Mouse (Mus musculus) MEL (cell line): Measurements from ENCODE around the gene Gm9833. TPM values are rescaled to one million over a fixed set of nuclear protein-coding genes. Genes with fewer than 3 reads are reported as not detected.

Source experiments
- DNase-seq: peaks from one replicate; pipeline ENCODE4 v3.0.0; 2011; ENCODE audit warnings: low read depth, low spot score
- H3K27ac ChIP-seq: 2 replicates; pipeline ENCODE4 v1.5.1; 2012; ENCODE audit warnings: low read depth, mild to moderate bottlenecking, control low read depth, low read length, moderate library complexity; ENCODE audit not compliant: control insufficient read depth
- H3K27me3 ChIP-seq, 2 experiments: fragments of 150-350 bp in 1 of 2; sonication (generic) in 1 of 2; 2 replicates each; pipeline ENCODE4 v1.6.1; 2012; ENCODE audit warnings: low read length in 2 of 2, mild to moderate bottlenecking in 2 of 2, improper control_type of control experiment in 1 of 2, moderate library complexity in 1 of 2; ENCODE audit not compliant: insufficient read depth in 2 of 2, control insufficient read depth in 1 of 2
- H3K36me3 ChIP-seq, 2 experiments: 2 replicates each; pipeline ENCODE4 v1.6.1; 2012 to 2014; ENCODE audit warnings: low read length in 2 of 2, improper control_type of control experiment in 1 of 2, inconsistent platforms in 1 of 2, mild to moderate bottlenecking in 1 of 2; ENCODE audit not compliant: insufficient read depth in 2 of 2, control insufficient read depth in 1 of 2
- H3K4me1 ChIP-seq, 2 experiments: fragments of 150-350 bp in 1 of 2; sonication (generic) in 1 of 2; 2 replicates each; pipeline ENCODE4 v1.6.1; 2012; ENCODE audit warnings: low read length in 2 of 2, improper control_type of control experiment in 1 of 2, mild to moderate bottlenecking in 1 of 2; ENCODE audit not compliant: insufficient read depth in 2 of 2, control insufficient read depth in 1 of 2
- H3K4me3 ChIP-seq, 2 experiments: fragments of 150-350 bp in 1 of 2; sonication (generic) in 1 of 2; 2 replicates each; pipeline ENCODE4 v1.5.1; 2012; ENCODE audit warnings: low read depth in 2 of 2, low read length in 2 of 2, mild to moderate bottlenecking in 2 of 2, moderate library complexity in 2 of 2, control low read depth in 1 of 2, improper control_type of control experiment in 1 of 2; ENCODE audit not compliant: control insufficient read depth in 1 of 2, insufficient read depth in 1 of 2
- H3K79me2 ChIP-seq: 2 replicates; pipeline ENCODE4 v1.6.1; 2012; ENCODE audit warnings: mild to moderate bottlenecking, low read length, moderate library complexity; ENCODE audit not compliant: control insufficient read depth, poor library complexity, insufficient read depth
- H3K9ac ChIP-seq: 2 replicates; pipeline ENCODE4 v1.6.1; 2012; ENCODE audit warnings: low read depth, mild to moderate bottlenecking, control low read depth, low read length, moderate library complexity; ENCODE audit not compliant: control insufficient read depth, poor library complexity, severe bottlenecking
- H3K9me3 ChIP-seq: fragments of 150-350 bp; sonication (generic); replicated peaks from 2 replicates; pipeline ENCODE4 v1.6.1; 2012; ENCODE audit warnings: mild to moderate bottlenecking, low read length, improper control_type of control experiment, moderate library complexity; ENCODE audit not compliant: insufficient read depth
- CHD2 ChIP-seq: IDR thresholded peaks from 2 replicates; pipeline ENCODE4 v1.6.1; 2011; ENCODE audit warnings: low read length, improper control_type of control experiment
- ELF1 ChIP-seq: IDR thresholded peaks from 2 replicates; pipeline ENCODE4 v1.6.1; 2014; ENCODE audit warnings: low read depth, mild to moderate bottlenecking, inconsistent platforms, low read length, improper control_type of control experiment, moderate library complexity
- EP300 ChIP-seq, 2 experiments: IDR thresholded peaks; 2 replicates each; pipeline ENCODE4 v1.6.1; 2011; ENCODE audit warnings: improper control_type of control experiment in 2 of 2, low read length in 2 of 2, low read depth in 1 of 2, mild to moderate bottlenecking in 1 of 2
- ETS1 ChIP-seq: IDR thresholded peaks from 2 replicates; pipeline ENCODE4 v1.6.1; 2012; ENCODE audit warnings: low read depth, mild to moderate bottlenecking, inconsistent platforms, low read length, improper control_type of control experiment, moderate library complexity
- GABPA ChIP-seq: IDR thresholded peaks from 2 replicates; pipeline ENCODE4 v1.6.1; 2012; ENCODE audit warnings: low read depth, mild to moderate bottlenecking, inconsistent platforms, low read length, improper control_type of control experiment, moderate library complexity
- HCFC1 ChIP-seq: IDR thresholded peaks from 2 replicates; pipeline ENCODE4 v1.6.1; 2012; ENCODE audit warnings: low read depth, mild to moderate bottlenecking, inconsistent platforms, low read length, improper control_type of control experiment, moderate library complexity
- JUND ChIP-seq: IDR thresholded peaks from 2 replicates; pipeline ENCODE4 v1.6.1; 2011; ENCODE audit warnings: low read depth, mild to moderate bottlenecking, improper control_type of control experiment, low read length
- KAT2A ChIP-seq: conservative IDR thresholded peaks from 2 replicates; pipeline ENCODE4 v1.6.1; 2012; ENCODE audit warnings: low read depth, low read length, improper control_type of control experiment, inconsistent platforms
- MAFK ChIP-seq: IDR thresholded peaks from 2 replicates; pipeline ENCODE4 v1.6.1; 2011; ENCODE audit warnings: low read depth, mild to moderate bottlenecking, low read length, improper control_type of control experiment, borderline replicate concordance
- MAX ChIP-seq: IDR thresholded peaks from 2 replicates; pipeline ENCODE4 v1.6.1; 2011; ENCODE audit warnings: low read length, improper control_type of control experiment
- MAZ ChIP-seq: IDR thresholded peaks from 2 replicates; pipeline ENCODE4 v1.6.1; 2012; ENCODE audit warnings: low read depth, mild to moderate bottlenecking, inconsistent platforms, low read length, improper control_type of control experiment
- MEF2A ChIP-seq: IDR thresholded peaks from 2 replicates; pipeline ENCODE4 v1.6.1; 2014; ENCODE audit warnings: low read depth, mild to moderate bottlenecking, inconsistent platforms, low read length, improper control_type of control experiment; ENCODE audit not compliant: poor library complexity, insufficient replicate concordance, severe bottlenecking; ENCODE audit errors: extremely low read depth
- MXI1 ChIP-seq: IDR thresholded peaks from 2 replicates; pipeline ENCODE4 v1.6.1; 2011; ENCODE audit warnings: mild to moderate bottlenecking, low read depth, low read length, improper control_type of control experiment
- MYB ChIP-seq: IDR thresholded peaks from 2 replicates; pipeline ENCODE4 v1.6.1; 2011; ENCODE audit warnings: mild to moderate bottlenecking, low read depth, low read length, improper control_type of control experiment
- MYC ChIP-seq: IDR thresholded peaks from 2 replicates; pipeline ENCODE4 v1.6.1; 2011; ENCODE audit warnings: low read depth, mild to moderate bottlenecking, low read length, improper control_type of control experiment, moderate library complexity
- NELFE ChIP-seq: IDR thresholded peaks from 2 replicates; pipeline ENCODE4 v1.6.1; 2011; ENCODE audit warnings: low read depth, low read length, improper control_type of control experiment
- NRF1 ChIP-seq: IDR thresholded peaks from 2 replicates; pipeline ENCODE4 v1.6.1; 2014; ENCODE audit warnings: low read depth, mild to moderate bottlenecking, inconsistent platforms, low read length, improper control_type of control experiment, moderate library complexity; ENCODE audit not compliant: poor library complexity, insufficient read depth, severe bottlenecking
- POLR2A ChIP-seq, 2 experiments: IDR thresholded peaks; 2 replicates each; pipeline ENCODE4 v1.6.1; 2011 to 2012; ENCODE audit warnings: low read length in 2 of 2, mild to moderate bottlenecking in 2 of 2, control low read depth in 1 of 2, improper control_type of control experiment in 1 of 2, low read depth in 1 of 2, moderate library complexity in 1 of 2; ENCODE audit not compliant: control insufficient read depth in 1 of 2, insufficient read depth in 1 of 2, poor library complexity in 1 of 2
- POLR2AphosphoS5 ChIP-seq: IDR thresholded peaks from 2 replicates; pipeline ENCODE4 v1.6.1; 2012; ENCODE audit warnings: low read depth, borderline replicate concordance, mild to moderate bottlenecking, inconsistent platforms, low read length, moderate library complexity, mixed read lengths
- RCOR1 ChIP-seq: IDR thresholded peaks from 2 replicates; pipeline ENCODE4 v1.6.1; 2012; ENCODE audit warnings: low read depth, mild to moderate bottlenecking, inconsistent platforms, low read length, improper control_type of control experiment
- SIN3A ChIP-seq: IDR thresholded peaks from 2 replicates; pipeline ENCODE4 v1.6.1; 2012; ENCODE audit warnings: low read length, improper control_type of control experiment, inconsistent platforms
- TAL1 ChIP-seq: IDR thresholded peaks from 2 replicates; pipeline ENCODE4 v1.6.1; 2012; ENCODE audit warnings: mild to moderate bottlenecking, inconsistent platforms, low read length, moderate library complexity, mixed read lengths
- TBP ChIP-seq: IDR thresholded peaks from 2 replicates; pipeline ENCODE4 v1.8.0; 2011; ENCODE audit warnings: low read depth, low read length, improper control_type of control experiment
- TCF12 ChIP-seq: IDR thresholded peaks from 2 replicates; pipeline ENCODE4 v1.6.1; 2014; ENCODE audit warnings: low read depth, mild to moderate bottlenecking, inconsistent platforms, low read length, improper control_type of control experiment, moderate library complexity
- UBTF ChIP-seq: IDR thresholded peaks from 2 replicates; pipeline ENCODE4 v1.6.1; 2012; ENCODE audit warnings: low read depth, mild to moderate bottlenecking, inconsistent platforms, low read length, improper control_type of control experiment, moderate library complexity, borderline replicate concordance; ENCODE audit not compliant: insufficient read depth
- USF2 ChIP-seq, 2 experiments: IDR thresholded peaks; 2 replicates each; pipeline ENCODE4 v1.6.1; 2011 to 2012; ENCODE audit warnings: improper control_type of control experiment in 2 of 2, low read length in 2 of 2, borderline replicate concordance in 1 of 2, inconsistent platforms in 1 of 2, low read depth in 1 of 2, mild to moderate bottlenecking in 1 of 2; ENCODE audit not compliant: insufficient read depth in 1 of 2
- ZC3H11A ChIP-seq: IDR thresholded peaks from 2 replicates; pipeline ENCODE4 v1.6.1; 2012; ENCODE audit warnings: low read depth, mild to moderate bottlenecking, inconsistent platforms, low read length, improper control_type of control experiment
- ZKSCAN1 ChIP-seq: IDR thresholded peaks from 2 replicates; pipeline ENCODE4 v1.6.1; 2012; ENCODE audit warnings: low read depth, mild to moderate bottlenecking, inconsistent platforms, low read length, improper control_type of control experiment, moderate library complexity
- ZMIZ1 ChIP-seq: IDR thresholded peaks from 2 replicates; pipeline ENCODE4 v1.6.1; 2012; ENCODE audit warnings: low read depth, mild to moderate bottlenecking, inconsistent platforms, low read length, improper control_type of control experiment, moderate library complexity
- ZNF384 ChIP-seq: IDR thresholded peaks from 2 replicates; pipeline ENCODE4 v1.6.1; 2012; ENCODE audit warnings: low read depth, mild to moderate bottlenecking, inconsistent platforms, low read length, improper control_type of control experiment
- polyA plus RNA-seq, 2 experiments: library from polyadenylated mRNA; stranded (reverse) in 1 of 2; unstranded in 1 of 2; fragments of >175 nt in 1 of 2; fragments of >200 nt in 1 of 2; gene quantifications; 2 replicates each; pipeline versions ENCODE4 v1.2.1 to v1.2.4; 2012; ENCODE audit warnings: low replicate concordance in 2 of 2, low read depth in 1 of 2; ENCODE audit not compliant: insufficient read length in 2 of 2, insufficient read depth in 1 of 2, missing spikeins in 1 of 2
- total RNA-seq: library from RNA; depleted of rRNA; stranded (reverse); fragments of 300-350 nt; gene quantifications from 2 replicates; pipeline ENCODE4 v1.2.3, GENCODE M21; 2012

Gm9833 gene
- total and polyA plus RNA-seq, 3 experiments = 3.0 to 6.9 TPM; not detected in 1

DNA sequence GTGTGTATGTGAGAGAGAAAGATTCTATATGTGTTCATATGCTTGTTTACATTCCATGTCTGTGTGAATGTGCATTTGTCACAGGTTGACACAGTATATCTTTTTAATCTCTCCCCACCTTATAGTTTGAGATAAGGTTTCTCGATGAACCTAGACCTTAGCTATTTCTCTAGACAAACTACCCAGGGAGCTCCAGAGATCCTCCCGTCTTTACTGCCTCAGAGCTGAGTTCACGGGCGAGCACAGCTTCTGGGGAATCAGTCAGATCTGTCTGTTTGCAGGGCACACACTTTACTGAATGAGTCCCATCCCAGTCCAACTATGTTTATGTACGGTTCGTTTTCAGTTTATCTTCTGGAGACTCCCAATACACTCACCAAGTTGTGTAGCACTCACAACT, 5.0 kb downstream of the Gm9833 start:
- no peaks in the 10 kb centered on the region for H3K4me1 ChIP-seq
- no peaks in the 10 kb centered on the region for H3K36me3 ChIP-seq
- no peak for DNase-seq
- TF ChIP-seq GABPA (no peak), MAX (no peak), TBP (no peak), SIN3A (no peak), CHD2 (no peak), POLR2A (IDR thresholded peaks at IDR 0.05; ENCODE audit: control insufficient read depth in 1 of 2, insufficient read depth in 1 of 2, low read depth in 1 of 2, low read length in 2 of 2, poor library complexity in 1 of 2) (no peak), ETS1 (no peak), MEF2A (no peak), ELF1 (no peak), USF2 (IDR thresholded peaks at IDR 0.05; ENCODE audit: borderline replicate concordance in 1 of 2, insufficient read depth in 1 of 2, low read depth in 1 of 2, low read length in 2 of 2) (no peak), TAL1 (no peak), TCF12 (no peak), MYB (no peak), KAT2A (no peak), NRF1 (no peak), HCFC1 (no peak), ZNF384 (no peak), POLR2AphosphoS5 (no peak), UBTF (no peak), NELFE (no peak)
- H3K9ac ChIP-seq = no peak overlapping the region
- no peaks in the 10 kb centered on the region for H3K9me3 ChIP-seq
- H3K79me2 ChIP-seq = no peaks in the 10 kb centered on the region
- no peak overlapping the region for H3K27ac ChIP-seq
- no peak overlapping the region for H3K4me3 ChIP-seq
- no peaks in the 10 kb centered on the region for H3K27me3 ChIP-seq

DNA sequence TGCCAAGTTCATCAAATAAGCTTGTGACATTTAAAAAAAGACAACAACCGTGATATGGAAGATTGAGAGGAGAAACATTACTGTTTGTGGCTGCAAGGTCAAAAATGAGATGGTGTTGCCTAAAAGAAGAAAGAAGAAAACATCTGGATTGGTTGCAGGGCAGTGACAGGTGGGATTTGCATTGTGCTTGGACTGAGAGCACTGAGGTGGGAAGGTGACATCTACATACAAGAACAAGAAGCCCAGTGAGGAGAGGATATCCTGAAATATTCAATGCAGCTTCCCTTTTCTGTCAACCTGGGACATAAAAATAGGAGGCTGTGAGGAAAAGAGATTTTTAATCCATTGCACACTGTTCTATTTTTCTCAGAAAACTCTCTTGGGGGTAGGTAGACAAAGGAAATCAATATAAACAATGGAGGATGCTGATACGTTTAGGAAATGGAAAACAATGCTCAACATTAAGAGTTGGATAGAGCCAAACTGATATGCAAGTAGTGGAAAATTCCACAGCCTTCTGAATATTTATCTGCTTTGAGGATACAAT, 7.2 kb downstream of the Gm9833 start:
- no peaks in the 10 kb centered on the region for H3K27me3 ChIP-seq
- TF ChIP-seq ZMIZ1 = no peak
- no peak for TF ChIP-seq MXI1
- no peak for TF ChIP-seq UBTF
- TF ChIP-seq MAZ = no peak
- TF ChIP-seq MAFK = no peak
- TF ChIP-seq MYC = no peak
- TF ChIP-seq POLR2AphosphoS5 = no peak
- no peak for TF ChIP-seq ZC3H11A
- TF ChIP-seq JUND = no peak
- no peak for TF ChIP-seq ETS1
- no peak for TF ChIP-seq TBP
- TF ChIP-seq HCFC1 = no peak
- no peak for TF ChIP-seq SIN3A
- TF ChIP-seq EP300 (IDR thresholded peaks at IDR 0.05; ENCODE audit: low read depth in 1 of 2, low read length in 2 of 2) = no peak
- TF ChIP-seq MYB = no peak
- TF ChIP-seq RCOR1 = no peak
- TF ChIP-seq NRF1 = no peak
- no peak for TF ChIP-seq ZKSCAN1

More for the DNA sequence above, 7.2 kb downstream of the Gm9833 start:
- no peaks in the 10 kb centered on the region for H3K36me3 ChIP-seq
- no peaks in the 10 kb centered on the region for H3K4me1 ChIP-seq
- no peak for DNase-seq
- no peak overlapping the region for H3K27ac ChIP-seq
- no peaks in the 10 kb centered on the region for H3K9me3 ChIP-seq
- no peaks in the 10 kb centered on the region for H3K79me2 ChIP-seq
- no peak overlapping the region for H3K4me3 ChIP-seq
- H3K9ac ChIP-seq = no peak overlapping the region
